Mouse (Mus musculus) midbrain, postnatal 0 days (tissue): ENCODE results near the gene Nudcd3. TPM values are rescaled to one million over a fixed set of nuclear protein-coding genes. Genes with fewer than 3 reads are reported as not detected.

Experiments
- ATAC-seq: fragments of 200-750 bp; cut with Nextera tagmentation; 2 replicates; pipeline ENCODE4 v1.8.0; 2017; ENCODE audit warnings: moderate number of reproducible peaks, mild to moderate bottlenecking, moderate TSS enrichment, moderate library complexity; ENCODE audit not compliant: low FRiP score
- DNase-seq: peaks from one replicate; pipeline ENCODE4 v3.0.0-alpha.2; 2015; ENCODE audit warnings: low spot score
- H3K27ac ChIP-seq: fragments of 300-500 bp; sonication (generic); 2 replicates; pipeline ENCODE4 v1.5.1; 2014; ENCODE audit warnings: low read depth, mild to moderate bottlenecking, low read length, mixed read lengths
- H3K27me3 ChIP-seq: fragments of 300-500 bp; sonication (generic); 2 replicates; pipeline ENCODE4 v1.6.1; 2014; ENCODE audit warnings: low read length, control low read depth, mixed read lengths; ENCODE audit not compliant: insufficient read depth
- H3K36me3 ChIP-seq: fragments of 300-500 bp; sonication (generic); 2 replicates; pipeline ENCODE4 v1.6.1; 2014; ENCODE audit warnings: low read length, control low read depth, mixed read lengths; ENCODE audit not compliant: insufficient read depth
- H3K4me1 ChIP-seq: fragments of 300-500 bp; sonication (generic); 2 replicates; pipeline ENCODE4 v1.6.1; 2014; ENCODE audit warnings: mild to moderate bottlenecking, control low read depth, antibody characterized with exemption, low read length, mixed read lengths; ENCODE audit not compliant: insufficient read depth
- H3K4me2 ChIP-seq: fragments of 300-500 bp; sonication (generic); 2 replicates; pipeline ENCODE4 v1.6.1; 2014; ENCODE audit warnings: low read depth, mild to moderate bottlenecking, low read length, mixed read lengths; ENCODE audit not compliant: poor library complexity, severe bottlenecking
- H3K4me3 ChIP-seq: fragments of 300-500 bp; sonication (generic); 2 replicates; pipeline ENCODE4 v1.5.1; 2014; ENCODE audit warnings: low read depth, mild to moderate bottlenecking, low read length, moderate library complexity
- H3K9ac ChIP-seq: fragments of 300-500 bp; sonication (generic); replicated peaks from 2 replicates; pipeline ENCODE4 v1.6.1; 2014; ENCODE audit warnings: mild to moderate bottlenecking, low read length, moderate library complexity, mixed read lengths; ENCODE audit not compliant: poor library complexity, severe bottlenecking
- H3K9me3 ChIP-seq: fragments of 300-500 bp; sonication (generic); 2 replicates; pipeline ENCODE4 v1.6.1; 2016; ENCODE audit warnings: low read length, control low read depth
- CTCF ChIP-seq: IDR thresholded peaks from 2 replicates; pipeline ENCODE4 v1.5.1; 2016; ENCODE audit warnings: antibody characterized with exemption, mild to moderate bottlenecking
- WGBS: fragments of 180-500 bp; shearing (Covaris S2); extraction: QIAGEN DNeasy Blood & Tissue Kit; methylation state at CpG from one replicate; pipeline ENCODE4 v1.1.7; 2014; 5-methylcytosine and 5-hydroxymethylcytosine counted together
- polyA plus RNA-seq: library from polyadenylated mRNA; unstranded; fragments of >200 nt; fragmentation: Nextera tagmentation; extraction: Ambion mirVana; gene quantifications from 2 replicates; pipeline ENCODE4 v1.2.1, GENCODE M21; 2015
- total RNA-seq: library from RNA; depleted of rRNA; stranded (reverse); fragments of >200 nt; gene quantifications from 2 replicates; pipeline ENCODE4 v1.2.3, GENCODE M21; 2014

The Nudcd3 gene
- total and polyA plus RNA-seq, 2 experiments from 2014 or later = 68.1 to 70.7 TPM

DNA sequence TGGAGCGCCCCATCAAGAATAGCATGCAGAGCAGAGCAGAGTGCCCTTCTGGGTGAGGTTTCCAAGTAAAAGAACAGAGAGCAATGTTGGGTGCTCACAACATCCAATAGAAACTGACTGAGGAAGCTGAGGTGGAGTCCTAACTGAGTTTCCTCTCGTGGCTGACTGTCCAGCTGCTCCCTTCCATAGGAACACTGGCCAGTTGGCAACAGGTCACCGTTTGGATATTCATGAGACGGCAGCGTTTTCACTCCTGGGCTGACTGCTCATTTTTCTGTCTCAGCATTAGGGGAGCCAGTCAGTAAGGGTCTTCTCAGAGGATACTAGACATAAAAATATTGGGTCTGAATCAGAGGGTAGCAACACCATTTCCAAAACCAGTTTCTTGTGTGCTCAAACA is 43.6 kb downstream of the Nudcd3 start:
- Histone ChIP-seq H3K4me1 (no peaks in the 10 kb centered on the region), H3K9ac (no peak overlapping the region), H3K4me3 (no peak overlapping the region), H3K27me3 (no peaks in the 10 kb centered on the region), H3K36me3 (no peaks in the 10 kb centered on the region), H3K27ac (no peak overlapping the region), H3K9me3 (no peaks in the 10 kb centered on the region), H3K4me2 (no peak overlapping the region)
- DNase-seq = peak; percentile 20
- no peak for ATAC-seq
- WGBS = 59% methylated on average over 5 of the region's 5 CpGs
- TF ChIP-seq CTCF = no peak

DNA sequence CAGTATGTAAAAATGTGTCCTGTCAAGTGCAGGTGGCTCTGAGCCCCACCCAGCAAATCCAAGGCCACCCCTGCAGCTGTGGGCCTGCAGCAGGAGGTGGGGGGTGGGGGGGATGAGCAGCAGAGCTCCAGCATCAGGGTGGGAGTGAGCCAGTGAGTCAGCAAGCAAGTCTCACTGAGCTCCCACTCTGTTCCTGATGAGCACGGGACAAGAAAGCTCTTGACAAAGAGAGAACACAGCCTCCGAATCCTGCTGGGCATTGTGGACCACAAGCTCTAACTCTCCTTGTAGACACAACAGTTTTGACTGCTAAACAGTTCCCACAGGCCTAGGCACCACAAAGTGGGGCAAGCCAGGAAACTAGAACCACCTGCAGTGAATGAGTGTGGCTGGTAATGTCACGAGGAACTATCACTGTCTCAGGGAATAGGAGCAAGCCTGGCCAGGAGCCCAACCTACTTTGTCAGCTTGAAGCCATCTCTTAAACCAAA is 46.0 kb downstream of the Nudcd3 start:
- no peaks in the 10 kb centered on the region for H3K27me3 ChIP-seq
- no peak overlapping the region for H3K9ac ChIP-seq
- H3K4me2 ChIP-seq = no peak overlapping the region
- no peak overlapping the region for H3K27ac ChIP-seq
- H3K36me3 ChIP-seq = 0 out of 2 replicates have a peak, but pooled peaks cover 3% of the 10 kb centered on the region
- TF ChIP-seq CTCF = no peak
- H3K4me1 ChIP-seq = no peaks in the 10 kb centered on the region
- H3K9me3 ChIP-seq = no peaks in the 10 kb centered on the region
- H3K4me3 ChIP-seq = no peak overlapping the region
- WGBS = 54% methylated on average over 3 of the region's 3 CpGs
- DNase-seq (no peak), ATAC-seq (no peak)

DNA sequence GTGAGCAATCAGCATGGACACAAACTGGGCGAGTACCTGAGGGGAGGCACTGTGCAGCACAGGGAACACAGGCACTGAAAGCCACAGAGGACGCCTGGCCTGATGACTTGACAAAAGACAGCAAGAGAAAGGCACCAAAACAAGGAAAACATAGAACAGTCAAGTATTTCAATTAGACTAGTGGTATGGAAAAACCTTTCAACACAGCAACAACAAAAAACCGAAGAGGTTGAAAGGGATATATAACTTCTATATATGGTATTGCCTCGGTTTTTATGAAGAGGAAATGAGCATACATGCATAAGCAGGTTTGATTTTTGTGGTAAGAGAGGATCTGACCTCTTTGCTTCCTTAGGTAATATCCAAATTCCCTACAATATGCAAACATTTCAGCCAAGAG is 47.4 kb downstream of the Nudcd3 start:
- ATAC-seq (no peak), DNase-seq (no peak)
- Histone ChIP-seq H3K27me3 (no peaks in the 10 kb centered on the region), H3K4me1 (no peaks in the 10 kb centered on the region), H3K9ac (no peak overlapping the region), H3K27ac (no peak overlapping the region), H3K9me3 (no peaks in the 10 kb centered on the region), H3K4me3 (no peak overlapping the region), H3K36me3 (0 out of 2 replicates have a peak, but pooled peaks cover 8% of the 10 kb centered on the region), H3K4me2 (no peak overlapping the region)
- WGBS = 91% methylated on average over 4 of the region's 4 CpGs
- no peak for TF ChIP-seq CTCF

DNA sequence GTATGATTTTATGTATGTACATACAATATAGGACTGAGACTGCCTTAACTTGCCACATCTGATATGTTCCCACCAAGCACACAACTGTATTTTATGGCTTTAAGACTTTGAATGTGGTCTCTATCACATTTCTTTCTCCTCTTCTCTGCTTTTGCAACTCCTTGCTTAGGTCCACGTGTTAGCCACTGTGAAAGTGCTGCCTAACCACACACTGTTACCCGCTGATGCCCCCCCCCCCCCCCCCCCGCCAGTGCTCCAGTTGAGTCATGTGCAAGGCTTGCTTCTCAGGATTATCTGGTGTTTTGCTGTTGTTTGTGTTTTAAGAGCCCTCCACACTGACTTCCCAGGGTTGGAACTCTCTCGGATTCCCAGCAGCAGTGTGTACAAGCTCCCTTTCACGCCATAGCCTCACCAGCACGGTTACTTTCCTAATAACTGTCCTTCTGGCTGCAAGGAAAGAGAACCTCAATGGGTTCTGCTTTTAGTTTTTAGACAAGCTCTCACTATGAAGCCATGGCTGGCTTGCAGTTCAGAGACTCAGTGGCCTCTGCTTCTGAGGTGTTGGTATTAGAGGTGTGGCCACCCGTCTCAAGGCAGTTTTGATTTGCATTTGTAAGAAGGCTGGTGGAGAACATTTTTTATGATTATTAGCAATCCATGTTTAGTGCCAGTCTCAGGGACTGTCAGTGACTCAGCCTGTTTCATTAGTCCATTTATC is 61.8 kb downstream of the Nudcd3 start:
- H3K27ac ChIP-seq = no peak overlapping the region
- WGBS = 85% methylated on average over 5 of the region's 7 CpGs

DNA sequence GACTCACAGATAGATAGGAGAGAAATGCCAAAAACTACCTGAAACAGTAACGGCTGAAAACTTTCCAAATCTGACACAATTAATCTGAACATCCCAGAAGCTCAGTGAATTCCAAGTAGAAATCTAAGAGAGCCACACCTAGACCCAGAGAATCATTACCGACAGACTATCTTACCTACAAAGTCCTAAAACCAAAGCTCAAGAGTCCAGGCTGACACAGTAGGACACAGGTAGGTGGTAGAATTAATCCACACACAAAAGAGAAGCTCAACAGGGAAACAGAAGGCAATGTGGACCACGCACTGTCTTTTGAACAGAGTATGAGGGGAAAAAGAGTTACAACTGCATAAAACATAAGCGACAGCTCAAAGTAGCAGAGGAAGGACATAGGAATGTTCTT is 67.3 kb downstream of the Nudcd3 start:
- no peak overlapping the region for H3K4me3 ChIP-seq
- H3K36me3 ChIP-seq = no peaks in the 10 kb centered on the region
- no peak overlapping the region for H3K9ac ChIP-seq
- no peaks in the 10 kb centered on the region for H3K27me3 ChIP-seq
- no peak overlapping the region for H3K4me2 ChIP-seq
- TF ChIP-seq CTCF = no peak
- DNase-seq (no peak), ATAC-seq (no peak)
- H3K27ac ChIP-seq = no peak overlapping the region
- no peaks in the 10 kb centered on the region for H3K4me1 ChIP-seq
- H3K9me3 ChIP-seq = no peaks in the 10 kb centered on the region
- WGBS = 91% methylated on average over 4 of the region's 4 CpGs

More for the DNA sequence above, 61.8 kb downstream of the Nudcd3 start:
- TF ChIP-seq CTCF = no peak
- DNase-seq (no peak), ATAC-seq (no peak)
- Histone ChIP-seq H3K4me2 (no peak overlapping the region), H3K27me3 (no peaks in the 10 kb centered on the region), H3K36me3 (no peaks in the 10 kb centered on the region), H3K9me3 (no peaks in the 10 kb centered on the region), H3K4me1 (no peaks in the 10 kb centered on the region), H3K9ac (no peak overlapping the region), H3K4me3 (no peak overlapping the region)

DNA sequence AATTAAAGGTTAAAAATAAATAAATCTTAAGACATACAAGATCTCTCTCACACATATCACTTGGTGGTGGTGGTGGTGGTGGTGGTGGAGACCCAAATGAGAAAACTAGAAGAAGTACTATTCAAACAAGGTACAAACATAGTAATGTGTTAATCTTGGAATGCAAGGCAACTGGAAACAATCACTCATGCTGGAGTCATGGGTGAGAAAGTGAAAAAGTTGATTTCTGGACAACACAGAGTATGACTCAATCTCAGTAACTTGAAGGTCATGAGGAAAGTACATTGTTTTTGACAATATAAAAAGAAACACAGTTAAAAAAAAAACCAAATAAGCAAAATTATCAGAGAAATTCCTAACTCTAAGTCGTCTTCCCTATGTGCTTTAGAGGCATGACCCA is 69.6 kb downstream of the Nudcd3 start:
- Histone ChIP-seq H3K27ac (no peak overlapping the region), H3K4me3 (no peak overlapping the region), H3K9ac (no peak overlapping the region), H3K4me2 (no peak overlapping the region), H3K4me1 (no peaks in the 10 kb centered on the region), H3K27me3 (no peaks in the 10 kb centered on the region), H3K36me3 (no peaks in the 10 kb centered on the region), H3K9me3 (no peaks in the 10 kb centered on the region)
- no peak for ATAC-seq
- TF ChIP-seq CTCF = no peak
- WGBS = 95% methylated on average over 1 of the region's 1 CpGs
- no peak for DNase-seq
